Mouse (Mus musculus) heart, postnatal 10 days (tissue): ENCODE measurements at regions not wholly inside any gene's neighbourhood (a gene's known extent, or its start where the extent isn't known, plus 50 kb on each side); places are given as distances from the start of the nearest gene placed in this dataset.

Source experiments
- DNase-seq, 2 experiments: peaks; one replicate each; pipeline ENCODE4 v3.0.0; 2021
- intact Hi-C: fragments of 180-260 bp; cut with DNase I; formaldehyde crosslinking; loops from one replicate; pipeline ENCODE4 v1.15.1; 2025

DNA sequence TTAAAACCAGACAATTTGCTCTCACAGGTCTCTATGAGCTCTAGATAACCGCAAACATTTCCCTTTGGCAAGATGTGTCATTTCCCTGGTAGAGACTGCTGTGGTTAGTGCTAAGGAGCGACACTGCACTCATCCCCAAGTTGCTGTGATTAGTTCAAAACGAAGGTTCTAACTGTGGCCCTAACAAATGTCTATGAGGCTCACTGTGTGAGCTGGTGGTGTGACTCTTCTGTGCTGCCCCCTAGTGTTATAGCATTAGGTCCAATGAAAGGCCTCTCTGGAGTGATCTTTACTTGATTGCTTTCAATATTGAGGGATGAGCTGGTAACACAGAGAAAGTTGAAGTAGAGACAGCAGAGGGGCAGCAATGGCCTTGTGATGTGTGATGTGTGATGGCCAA lies 262.7 kb downstream of the Pmp22 start:
- intact Hi-C loops: loop anchor here (2.0 to 10.0 kb wide), 3 partner anchors 127 to 477 kb away; no protein-coding TSS in a partner anchor

DNA sequence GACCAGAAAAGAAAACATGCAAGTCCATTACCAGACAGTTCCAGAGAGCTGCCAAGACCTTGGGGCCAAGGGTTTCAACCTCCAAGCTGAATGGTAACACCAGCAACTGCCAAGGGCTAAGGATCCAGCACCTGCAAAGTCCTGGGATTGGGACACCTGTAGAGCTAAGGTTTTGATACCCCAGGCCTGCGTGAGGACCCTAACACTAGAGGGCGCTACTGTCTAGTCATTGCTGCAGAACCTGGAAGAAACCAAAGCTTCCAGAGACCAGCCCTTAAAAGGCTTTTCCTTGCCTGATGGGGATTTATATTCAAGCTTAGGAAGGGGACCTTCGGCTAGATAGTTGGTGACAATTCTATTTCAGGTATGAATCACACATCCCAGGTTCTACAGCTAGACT lies 263.6 kb downstream of the Pmp22 start:
- intact Hi-C loops: loop anchor here (10.0 kb wide), 1 partner anchor 478 kb away; no protein-coding TSS in a partner anchor
- DNase-seq: peak in 1 of 2 experiments; percentile 18

More for the DNA sequence above, 262.7 kb downstream of the Pmp22 start:
- DNase-seq: peak; percentile 19 to 23

DNA sequence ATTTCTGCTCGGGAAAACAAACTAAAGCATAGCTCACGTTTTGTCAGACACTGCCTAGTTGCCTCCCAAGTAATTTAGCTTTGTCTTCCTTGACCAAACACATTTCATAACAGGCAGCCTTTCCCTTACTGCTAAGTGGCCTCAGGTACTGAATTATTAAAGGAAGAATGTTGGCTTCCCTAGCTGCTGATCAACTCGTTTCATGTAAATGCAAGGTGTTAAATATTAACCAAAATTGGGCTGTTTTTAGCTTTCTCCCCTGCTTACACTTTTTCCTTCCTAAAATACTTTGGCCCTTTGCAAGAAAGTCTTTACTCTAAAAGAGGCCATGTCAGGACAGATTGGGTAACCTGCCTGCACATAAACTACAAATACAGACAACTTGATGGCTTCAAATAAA lies 265.4 kb downstream of the Pmp22 start:
- intact Hi-C loops: loop anchor here (10.0 kb wide), 1 partner anchor 479 kb away; no protein-coding TSS in a partner anchor
- DNase-seq: no peak

- DNase-seq: no peak
- intact Hi-C loops: loop anchor here (10.0 kb wide), 1 partner anchor 482 kb away; no protein-coding TSS in a partner anchor
Observed at GRCm38 (mm10) chr11:63396386-63396785, 267.6 kb downstream of the Pmp22 start.

DNA sequence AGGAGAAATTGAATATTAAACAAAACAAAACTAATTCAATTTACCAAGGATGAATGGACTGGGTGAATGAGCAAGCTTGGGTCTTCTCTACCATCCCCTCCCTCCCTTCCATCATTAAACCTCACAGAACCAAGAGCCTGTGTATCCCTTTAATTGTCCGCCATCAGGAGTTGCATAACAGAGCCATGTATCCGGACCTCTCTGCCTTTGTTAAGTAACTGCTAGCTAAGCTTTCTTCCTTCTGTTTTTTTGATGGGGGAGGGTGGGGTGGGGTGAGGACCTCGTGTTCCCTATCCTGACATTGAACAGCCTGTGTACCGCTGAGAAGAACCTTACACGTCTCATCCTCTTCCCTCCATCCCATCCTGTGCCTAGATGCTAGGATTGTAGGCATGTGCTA lies 274.0 kb downstream of the Pmp22 start:
- intact Hi-C loops: loop anchor here (5.0 kb wide), 2 partner anchors 1040 to 1565 kb away; no protein-coding TSS in a partner anchor

DNA sequence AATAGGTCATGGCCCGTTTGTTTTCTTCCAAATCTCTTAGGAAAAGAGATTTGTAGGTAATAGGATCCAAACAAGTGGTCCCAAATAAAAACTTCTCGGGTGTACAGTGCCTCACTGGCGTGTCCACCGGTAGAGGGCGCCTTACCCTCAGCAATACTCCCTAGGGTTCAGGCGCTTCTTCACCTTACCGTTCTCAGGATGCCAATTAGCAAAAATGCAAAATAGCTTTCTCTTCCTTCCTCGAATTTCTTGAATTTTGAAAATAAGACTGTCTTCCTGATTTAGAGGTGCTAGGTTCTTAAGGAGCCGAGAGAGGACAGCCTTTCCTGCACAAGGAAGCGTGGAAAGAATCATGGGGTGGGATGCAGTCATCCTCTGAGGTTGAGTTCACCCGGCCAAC lies 275.9 kb downstream of the Pmp22 start:
- DNase-seq: peak; percentile 72 to 87
- intact Hi-C loops: loop anchor here (1.0 to 5.0 kb wide), 4 partner anchors 516 to 1563 kb away; no protein-coding TSS in a partner anchor

More for the DNA sequence above, 274.0 kb downstream of the Pmp22 start:
- DNase-seq: no peak

- intact Hi-C loops: no loop called here
- no peak for DNase-seq
Observed at GRCm38 (mm10) chr11:63409431-63409830, 280.6 kb downstream of the Pmp22 start.

- DNase-seq: no peak
- intact Hi-C loops: no loop called here
Observed at GRCm38 (mm10) chr11:63410921-63411320, 282.1 kb downstream of the Pmp22 start.

DNA sequence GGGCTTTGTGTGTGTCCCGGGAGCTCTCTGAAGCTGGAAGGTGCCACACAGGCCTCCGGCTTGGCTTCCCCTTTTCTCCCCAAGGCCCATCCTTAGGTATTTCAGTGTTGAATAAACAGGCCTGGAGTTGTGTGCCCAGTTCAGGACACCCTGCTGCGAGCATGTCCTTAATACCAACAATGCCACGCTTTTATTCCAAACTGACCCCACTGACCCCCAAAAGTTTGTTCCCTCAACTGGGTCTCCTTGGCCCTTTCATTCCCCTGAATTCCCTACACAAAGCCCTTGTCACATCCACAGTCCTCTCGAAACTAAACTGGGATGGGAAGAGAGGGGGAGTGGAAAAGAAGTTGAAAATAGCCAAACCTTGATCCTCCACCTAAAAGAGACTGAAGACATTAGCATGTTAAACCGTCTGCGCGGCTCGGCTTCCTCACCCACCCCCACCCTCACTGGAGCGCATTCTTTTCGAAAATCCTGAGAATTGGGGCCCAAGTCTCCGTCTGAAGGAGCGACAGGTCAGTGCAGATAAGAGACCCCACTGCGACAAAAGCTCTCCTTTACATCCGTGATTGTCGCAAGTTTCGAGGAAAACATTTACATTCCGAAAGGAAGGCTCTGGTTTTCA lies 283.7 kb downstream of the Pmp22 start:
- intact Hi-C loops: no loop called here
- no peak for DNase-seq

DNA sequence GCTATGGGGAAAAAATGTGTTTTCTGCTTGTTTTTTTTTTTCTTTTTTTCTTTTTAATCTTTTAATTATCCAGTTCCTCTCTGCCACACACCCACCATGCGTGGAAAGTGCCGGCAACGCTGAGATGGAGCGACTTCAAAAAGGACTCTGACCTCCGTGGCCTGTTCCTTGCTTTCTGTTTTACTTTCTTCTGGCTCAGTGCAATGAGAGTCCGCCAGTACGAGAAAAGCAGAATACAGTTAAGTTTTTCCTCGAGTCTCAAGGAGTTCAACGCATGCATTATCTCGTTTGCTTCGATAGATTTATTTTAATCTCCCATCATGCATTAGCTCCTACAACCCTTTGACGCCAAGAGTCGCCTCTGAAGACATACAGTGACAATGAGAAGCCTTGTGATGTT lies 284.3 kb downstream of the Pmp22 start:
- DNase-seq: no peak
- intact Hi-C loops: no loop called here

DNA sequence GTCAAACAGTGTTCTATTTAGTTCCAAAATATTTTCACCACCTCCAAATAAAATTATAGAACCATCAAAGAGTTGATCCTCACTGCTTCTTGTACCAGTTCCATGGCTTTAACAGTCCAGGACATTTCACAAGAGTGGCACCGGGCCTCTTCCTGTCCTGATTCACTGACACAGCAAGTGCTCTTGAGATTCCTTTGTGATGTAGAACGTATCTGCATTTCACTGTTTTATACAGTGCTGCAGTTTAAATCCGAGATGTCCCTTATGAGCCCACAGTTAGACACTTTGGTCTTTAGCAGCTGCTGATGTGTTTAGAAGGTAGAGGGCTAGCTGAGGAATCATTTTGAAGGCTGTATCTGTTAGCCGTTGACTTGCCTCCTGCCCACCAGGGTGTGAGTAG lies 284.8 kb downstream of the Pmp22 start:
- intact Hi-C loops: no loop called here
- no peak for DNase-seq

GRCm38 (mm10) chr11:63418042-63418776 lies 289.4 kb downstream of the Pmp22 start:
- no peak for DNase-seq
- intact Hi-C loops: no loop called here

DNA sequence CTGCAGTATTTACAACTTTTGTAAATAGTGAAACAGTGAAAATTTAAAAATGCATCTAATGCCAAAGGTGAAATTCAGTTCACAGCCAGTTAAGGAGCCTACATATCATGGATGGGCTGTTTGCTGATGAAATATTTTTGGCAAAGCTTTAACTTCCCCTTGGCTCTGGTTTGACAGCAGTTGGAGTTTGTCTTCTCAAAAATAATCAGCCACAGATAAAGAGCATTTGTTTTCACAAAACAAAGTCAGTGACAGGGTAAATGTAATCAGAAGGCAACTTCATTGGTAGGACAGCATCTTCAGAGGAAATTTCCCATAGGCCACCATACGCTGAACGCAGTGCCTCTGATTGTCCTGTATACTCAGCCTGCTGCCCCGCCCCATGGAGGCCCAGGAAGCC lies 291.6 kb downstream of the Pmp22 start:
- intact Hi-C loops: no loop called here
- DNase-seq: peak in 1 of 2 experiments; percentile 2

- peak in 1 of 2 experiments; percentile 14 for DNase-seq
- intact Hi-C loops: no loop called here
Observed at GRCm38 (mm10) chr11:63422069-63422468, 293.3 kb downstream of the Pmp22 start.

DNA sequence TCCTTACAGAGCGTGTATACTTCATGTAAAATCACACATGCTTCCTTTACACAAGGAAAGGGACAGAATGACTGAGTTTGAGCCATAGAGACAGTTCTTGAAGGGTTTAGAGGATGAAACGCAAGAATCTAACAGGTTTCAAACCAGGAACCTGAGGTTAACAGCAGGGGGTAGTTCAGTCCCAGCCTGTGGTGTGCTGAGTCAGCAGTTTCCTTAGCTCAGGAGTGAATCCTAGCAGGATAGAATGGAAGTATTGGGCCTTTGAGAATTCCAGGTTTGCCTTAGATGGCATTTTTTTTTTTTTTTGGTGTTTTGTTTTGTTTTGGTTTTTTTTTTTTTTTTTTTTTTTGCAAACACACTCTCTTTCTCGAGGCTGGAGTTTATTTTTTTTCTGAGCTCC lies 295.5 kb downstream of the Pmp22 start:
- intact Hi-C loops: no loop called here
- DNase-seq: no peak

- no peak for DNase-seq
- intact Hi-C loops: no loop called here
Observed at GRCm38 (mm10) chr11:63425741-63426140, 297.0 kb downstream of the Pmp22 start.

DNA sequence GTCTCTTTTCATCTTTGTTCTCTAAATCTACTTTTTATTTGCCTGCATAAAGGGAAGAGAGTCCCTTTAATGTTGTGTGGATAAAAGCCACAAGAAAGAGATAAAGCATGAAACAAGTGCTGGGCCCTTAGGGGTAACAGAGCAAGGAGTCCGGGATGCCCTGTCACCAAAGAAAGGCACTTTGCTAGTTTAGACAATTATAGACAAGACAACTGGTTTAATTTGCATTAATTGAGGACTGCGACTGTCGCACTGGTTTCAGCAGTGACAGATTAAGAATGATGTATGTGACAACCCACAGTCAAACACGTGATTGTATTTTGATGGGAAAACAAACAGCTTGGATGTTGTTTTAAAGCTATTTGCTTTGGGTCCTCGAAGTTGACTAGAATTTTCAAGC lies 325.0 kb downstream of the Pmp22 start:
- DNase-seq: no peak
- intact Hi-C loops: no loop called here

DNA sequence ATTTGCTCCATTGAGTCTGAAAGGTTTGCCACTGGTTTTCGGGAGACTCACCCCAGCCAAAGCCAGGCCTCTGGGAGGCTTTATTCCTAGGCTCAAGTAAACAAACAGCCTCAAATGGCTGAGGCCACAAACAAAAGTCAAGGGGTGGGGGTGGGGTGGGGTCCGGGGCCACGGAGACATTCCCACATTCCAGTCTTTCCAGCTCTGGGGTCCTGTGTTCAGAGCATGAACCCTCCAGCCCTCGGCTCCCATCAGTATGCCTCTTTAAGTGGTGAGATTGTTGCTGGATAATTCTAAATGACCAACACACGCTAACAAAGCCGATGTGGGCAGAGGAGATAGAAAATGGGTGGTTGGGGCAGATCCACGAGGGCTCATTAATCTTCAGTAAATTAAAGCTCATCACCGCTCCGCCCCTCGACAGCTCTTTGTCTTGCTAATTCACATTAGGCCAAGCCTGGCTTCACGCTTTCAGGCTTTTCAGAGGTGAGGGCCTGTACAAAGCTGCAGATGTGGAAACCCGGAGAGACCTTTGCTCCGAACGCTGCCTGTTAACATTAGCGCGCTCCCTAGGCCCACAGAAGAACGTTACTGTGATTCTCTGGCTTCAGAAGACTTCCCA lies 326.2 kb downstream of the Pmp22 start:
- DNase-seq: no peak
- intact Hi-C loops: no loop called here

DNA sequence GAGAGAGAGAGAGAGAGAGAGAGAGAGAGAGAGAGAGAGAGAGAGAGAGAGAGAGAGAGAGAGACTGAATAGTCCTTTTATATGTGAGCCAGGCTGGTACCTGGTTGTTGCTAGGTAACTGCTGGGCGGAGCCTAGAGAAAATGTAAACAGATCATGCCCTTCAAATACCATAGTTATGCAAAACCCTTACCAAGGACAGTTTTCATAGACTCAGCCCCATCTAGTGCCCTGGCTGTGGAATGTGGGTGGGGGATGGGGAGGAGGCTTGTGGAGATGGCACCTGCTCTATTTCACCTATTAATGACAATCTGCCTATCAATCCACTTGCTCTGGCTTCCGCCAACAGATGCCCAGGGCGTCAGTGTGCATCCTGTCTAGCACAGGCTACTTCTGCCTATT lies 327.6 kb downstream of the Pmp22 start:
- no peak for DNase-seq
- intact Hi-C loops: no loop called here

GRCm38 (mm10) chr11:63457250-63457649 lies 328.5 kb downstream of the Pmp22 start:
- intact Hi-C loops: no loop called here
- DNase-seq: peak; percentile 21

- intact Hi-C loops: no loop called here
- DNase-seq: no peak
Observed at GRCm38 (mm10) chr11:63460146-63460545, 331.4 kb downstream of the Pmp22 start.
